Mouse (Mus musculus) thymus, adult 2 months (tissue): ENCODE data around the gene Gpr156.

Experiments used
- CTCF ChIP-seq: fragments of 200-500 bp; IDR thresholded peaks from 2 replicates; pipeline ENCODE4 v1.5.1; 2012; ENCODE audit warnings: mild to moderate bottlenecking, control low read depth, low read length, moderate library complexity, borderline replicate concordance; ENCODE audit not compliant: control insufficient read depth, poor library complexity, insufficient read depth; ENCODE audit errors: extremely low read depth
- POLR2A ChIP-seq: fragments of 200-500 bp; IDR thresholded peaks from 2 replicates; pipeline ENCODE4 v1.6.1; 2012; ENCODE audit warnings: mild to moderate bottlenecking, low read length, control low read depth, moderate library complexity; ENCODE audit not compliant: control insufficient read depth, poor library complexity, insufficient read depth; ENCODE audit errors: extremely low read depth

DNA sequence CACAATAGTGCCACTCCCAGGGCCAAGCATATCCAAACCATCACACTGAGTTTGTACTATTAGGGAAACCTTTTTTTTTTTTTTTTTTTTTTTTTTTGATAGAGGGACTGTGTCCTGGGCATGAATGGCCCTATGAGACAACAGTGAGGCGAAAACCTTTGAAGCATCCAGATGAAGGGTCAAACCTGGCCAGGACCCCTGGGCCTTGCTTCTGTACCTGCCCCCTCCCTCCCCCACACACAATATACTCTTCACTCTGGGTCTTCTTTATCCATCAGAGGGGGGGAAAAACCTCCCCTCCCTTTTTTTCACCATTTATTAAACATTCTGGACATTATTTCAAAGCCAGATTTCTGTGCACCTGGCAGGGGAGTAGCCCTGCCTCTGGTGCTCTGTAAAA is 83.5 kb downstream of the Gpr156 start:
- TF ChIP-seq CTCF (no peak), POLR2A (no peak)
